Mouse (Mus musculus) myocyte (in vitro differentiated cells): Measurements from ENCODE around the gene Rnpepl1.
"Not testable (repeated sequence)": the region's sequence is repeated elsewhere in the genome, so short reads cannot be mapped to it uniquely, and the experiment has no call there.

Source experiments
- CEBPB ChIP-seq: IDR thresholded peaks from 2 replicates; pipeline ENCODE4 v1.6.1; 2011; ENCODE audit warnings: mild to moderate bottlenecking, moderate library complexity; ENCODE audit not compliant: poor library complexity, insufficient read depth, severe bottlenecking
- E2F4 ChIP-seq: IDR thresholded peaks from one replicate; pipeline ENCODE4 v1.6.1; 2011; ENCODE audit warnings: mild to moderate bottlenecking, control low read depth, moderate library complexity; ENCODE audit not compliant: insufficient read depth
- POLR2A ChIP-seq: IDR thresholded peaks from one replicate; pipeline ENCODE4 v1.6.1; 2011; ENCODE audit warnings: low read depth, mild to moderate bottlenecking, control low read depth, moderate library complexity; ENCODE audit not compliant: insufficient read length
- POLR2AphosphoS2 ChIP-seq: IDR thresholded peaks from one replicate; pipeline ENCODE4 v1.6.1; 2011; ENCODE audit warnings: low read depth, control low read depth; ENCODE audit not compliant: insufficient read length

DNA sequence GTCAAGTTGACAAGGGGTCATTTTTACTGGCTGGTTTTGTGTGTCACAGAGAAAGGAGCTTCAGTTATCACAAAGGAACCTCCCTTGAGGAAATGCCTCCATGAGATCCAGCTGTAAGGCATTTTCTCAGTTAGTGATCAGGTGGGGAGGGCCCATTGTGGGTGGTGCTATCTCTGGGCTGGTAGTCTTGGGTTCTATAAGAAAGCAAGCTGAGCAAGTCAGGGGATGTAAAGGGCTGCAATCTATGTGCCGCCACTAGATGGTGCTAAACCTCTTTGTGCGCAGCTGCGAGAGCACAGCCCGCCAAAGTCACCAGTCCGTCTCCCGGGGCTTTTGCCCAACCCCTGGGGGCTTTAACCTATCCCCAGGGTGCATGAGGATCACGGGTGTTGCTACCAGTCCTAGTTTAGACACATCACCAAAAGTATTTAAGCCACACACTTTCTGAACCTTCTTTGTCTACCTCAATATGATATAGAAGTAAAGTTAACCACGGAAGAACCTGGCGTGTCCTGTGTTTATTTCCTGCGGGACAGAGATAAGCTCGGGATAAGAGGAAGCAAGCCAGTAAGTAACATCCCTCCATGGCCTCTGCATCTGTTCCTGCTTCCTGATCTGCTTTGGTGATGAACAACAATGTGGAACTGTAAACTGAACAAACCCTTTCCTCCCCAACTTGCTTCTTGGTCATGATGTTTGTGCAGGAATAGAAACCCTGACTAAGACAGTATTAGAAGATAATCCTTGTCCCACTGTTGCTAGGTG is 46.2 kb downstream of the Rnpepl1 start:
- not testable (repeated sequence) for TF ChIP-seq CEBPB, POLR2A, E2F4, POLR2AphosphoS2
